In the genomic region with DNA sequence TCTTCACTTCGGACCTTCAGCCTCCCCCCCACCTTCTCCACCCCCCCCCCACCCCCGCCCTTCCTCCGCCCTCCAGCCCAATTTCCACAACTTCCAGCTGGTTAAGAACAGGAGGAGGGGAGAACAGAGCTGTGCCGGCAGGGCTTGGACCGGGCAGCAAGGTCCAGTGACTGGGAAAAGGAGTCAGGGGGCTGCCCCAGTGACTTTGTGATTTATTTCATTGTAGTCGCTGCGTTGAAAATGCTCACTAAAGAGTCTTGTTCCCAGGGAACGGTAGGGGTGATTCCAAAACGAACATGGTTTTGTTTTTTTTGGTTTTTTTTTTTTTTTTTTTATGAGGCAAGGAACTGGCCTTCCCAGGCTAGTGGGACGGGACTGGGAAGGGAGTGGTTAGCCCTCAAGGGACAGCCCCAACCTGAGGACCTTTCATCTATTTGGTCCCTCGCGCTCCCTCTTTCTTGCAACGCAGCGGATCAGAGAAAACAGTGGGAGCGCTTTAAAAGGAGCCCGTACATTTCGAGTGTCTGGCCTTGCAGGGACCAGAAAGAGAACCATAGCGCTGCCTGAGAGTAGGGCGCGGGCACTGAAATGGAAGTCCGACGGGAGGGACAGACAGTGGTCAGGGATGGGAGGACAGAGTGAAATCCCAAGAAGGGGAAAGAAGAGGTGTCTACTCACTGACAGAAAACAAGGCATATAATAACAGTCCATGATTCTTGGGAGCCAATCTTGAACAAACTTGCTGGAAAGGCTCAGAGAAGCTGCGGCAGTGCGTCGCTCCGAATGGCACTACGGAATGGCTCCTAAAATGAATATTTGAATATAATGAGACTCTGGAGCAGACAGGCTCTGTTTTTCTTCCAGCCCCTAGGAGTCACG, we compare ENCODE assay signal across 9 mouse cellular contexts. TPM values are rescaled to one million over a fixed set of nuclear protein-coding genes. Genes with fewer than 3 reads are reported as not detected.
DNase-seq lines count a peak whose midpoint lies in the region; ATAC-seq lines count a peak whose summit lies in the region.
"Had no signal": no experiment of that assay in that cellular context is flagged by ENCODE, and none has a peak within 500 bp of the region (broad histone marks: within the 10 kb centered on the region; RNA-seq: fewer than 3 reads in every experiment).

No protein-coding gene starts in this region.

- peaks cover 100% of the 10 kb centered on the region for H3K27me3 ChIP-seq in hindbrain, embryonic 10.5 days (ENCODE audit: insufficient read depth, poor library complexity, severe bottlenecking)
- peaks cover 28% of the 10 kb centered on the region for H3K27me3 ChIP-seq in limb, embryonic 15.5 days
- H3K27me3 ChIP-seq in stomach, embryonic 15.5 days (replicated peaks), result peaks cover 19% of the 10 kb centered on the region

- H3K4me2 ChIP-seq in limb, embryonic 15.5 days, result peak overlapping the region; percentile 85
- peak overlapping the region; percentile 82 for H3K4me2 ChIP-seq in stomach, embryonic 15.5 days

- H3K9me3 ChIP-seq in hindbrain, embryonic 10.5 days, result no peaks in the 10 kb centered on the region
- no peaks in the 10 kb centered on the region for H3K9me3 ChIP-seq in limb, embryonic 15.5 days
- H3K9me3 ChIP-seq in stomach, embryonic 15.5 days, result no peaks in the 10 kb centered on the region

- H3K27ac ChIP-seq in hindbrain, embryonic 10.5 days, result peak overlapping the region; percentile 45; the same call in 1 of the 2 replicates
- H3K27ac ChIP-seq in limb, embryonic 15.5 days, result peak overlapping the region; percentile 90
- peak overlapping the region; percentile 51; the same call in 1 of the 2 replicates for H3K27ac ChIP-seq in stomach, embryonic 15.5 days

- peak overlapping the region; percentile 33; the same call in 1 of the 2 replicates for H3K9ac ChIP-seq in limb, embryonic 15.5 days
- no peak overlapping the region; the same call in 1 of the 2 replicates for H3K9ac ChIP-seq in stomach, embryonic 15.5 days

- peak; percentile 26 for DNase-seq in adrenal gland, adult 2 months
- no peak for DNase-seq in adrenal gland, postnatal 25 days
- DNase-seq in embryo, embryonic 9.5 days (ENCODE audit: extremely low spot score), result peak; percentile 45
- DNase-seq in hindbrain, embryonic 10.5 days (ENCODE audit: low spot score), result peak; percentile 37
- no peak for DNase-seq in urinary bladder, postnatal 25 days (ENCODE audit: low spot score)
- DNase-seq in spleen, postnatal 36 days (ENCODE audit: low spot score in 2 of 2), result no peak

- peak overlapping the region; percentile 63 for H3K4me3 ChIP-seq in hindbrain, embryonic 10.5 days
- H3K4me3 ChIP-seq in limb, embryonic 15.5 days, result peak overlapping the region; percentile 61
- peak overlapping the region; percentile 59 for H3K4me3 ChIP-seq in stomach, embryonic 15.5 days (replicated peaks)

- peaks cover 52% of the 10 kb centered on the region for H3K4me1 ChIP-seq in hindbrain, embryonic 10.5 days (replicated peaks)
- H3K4me1 ChIP-seq in limb, embryonic 15.5 days, result peaks cover 62% of the 10 kb centered on the region
- peaks cover 15% of the 10 kb centered on the region for H3K4me1 ChIP-seq in stomach, embryonic 15.5 days

- WGBS in hindbrain, embryonic 10.5 days, result under 1% methylated on average over 28 of the region's 28 CpGs
- under 1% methylated on average over 28 of the region's 28 CpGs for WGBS in limb, embryonic 15.5 days
- 1% methylated on average over 28 of the region's 28 CpGs for WGBS in stomach, embryonic 15.5 days

- peaks cover 5% of the 10 kb centered on the region; the same call in 1 of the 2 replicates for H3K36me3 ChIP-seq in hindbrain, embryonic 10.5 days
- H3K36me3 ChIP-seq in limb, embryonic 15.5 days, result peaks cover 7% of the 10 kb centered on the region; the same call in 1 of the 2 replicates
- no peaks in the 10 kb centered on the region for H3K36me3 ChIP-seq in stomach, embryonic 15.5 days

- no peak for ATAC-seq in limb, embryonic 15.5 days (ENCODE audit: insufficient number of reproducible peaks, low FRiP score, low TSS enrichment, low read depth)
- no peak for ATAC-seq in stomach, embryonic 15.5 days (ENCODE audit: insufficient read depth, low FRiP score, low read depth)

RNA-seq across cellular contexts. Expression of gene Bmp4, which starts 3.8 kb away (rescaled TPM):
- 10 to 100 TPM; 12.3 to 15.5 TPM for total RNA-seq in adrenal gland, adult 2 months (2021)
- 22.0 and 23.5 TPM in 2 replicates for polyA plus RNA-seq in adrenal gland, adult 2 months (2012; rRNA removed)
- 12.3 and 14.4 TPM in 2 replicates for total RNA-seq in adrenal gland, postnatal 25 days (2021)
- 15.4 and 20.9 TPM in 2 replicates for polyA plus RNA-seq in hindbrain, embryonic 10.5 days (2016; fragmentation: Nextera tagmentation; extraction: Ambion mirVana)
- polyA plus RNA-seq in limb, embryonic 15.5 days (2015; fragmentation: Nextera tagmentation; extraction: Ambion mirVana), result 30.9 and 42.4 TPM in 2 replicates
- polyA plus RNA-seq in stomach, embryonic 15.5 days (2015; fragmentation: Nextera tagmentation; extraction: Ambion mirVana), result 58.1 and 60.5 TPM in 2 replicates
- total RNA-seq: common myeloid progenitor, adult 5-6 weeks had no signal

RNA-seq across cellular contexts. Expression of gene Gm15217, which starts 7.5 kb away (rescaled TPM):
- total RNA-seq in adrenal gland, adult 2 months (2021), result not detected
- not detected in 2 replicates for polyA plus RNA-seq in adrenal gland, adult 2 months (2012; rRNA removed)
- not detected in 2 replicates for total RNA-seq in adrenal gland, postnatal 25 days (2021)
- polyA plus RNA-seq in hindbrain, embryonic 10.5 days (2016; fragmentation: Nextera tagmentation; extraction: Ambion mirVana), result not detected in 2 replicates
- 0.28 TPM in 1 of 2 replicates, not detected in the other for polyA plus RNA-seq in limb, embryonic 15.5 days (2015; fragmentation: Nextera tagmentation; extraction: Ambion mirVana)
- polyA plus RNA-seq in stomach, embryonic 15.5 days (2015; fragmentation: Nextera tagmentation; extraction: Ambion mirVana), result 0.24 TPM in 1 of 2 replicates, not detected in the other
- total RNA-seq: common myeloid progenitor, adult 5-6 weeks had no signal

Comparison
In these comparisons a context has a peak if more than half of its experiments do, and no peak if none do; other contexts are left out.
1. DNase-seq: peak in adrenal gland, adult 2 months (single experiment), embryo, embryonic 9.5 days (single experiment) and hindbrain, embryonic 10.5 days (single experiment); none in adrenal gland, postnatal 25 days (single experiment), urinary bladder, postnatal 25 days (single experiment) and spleen, postnatal 36 days (0 of 2).
2. Peak in every context shown above with its lines, with median percentiles within 50 percentile points of each other: H3K27ac ChIP-seq and H3K4me3 ChIP-seq.